Mouse (Mus musculus): ENCODE measurements around the gene Styk1. TPM values are rescaled to one million over a fixed set of nuclear protein-coding genes. Genes with fewer than 3 reads are reported as not detected.

The Styk1 gene
- polyA plus RNA-seq, 1 experiment from 2014 or later: 1.8 TPM

- H3K36me3 ChIP-seq: peaks cover 7% of the 10 kb centered on the region; the same call in 1 of the 2 replicates
- H3K4me1 ChIP-seq: no peaks in the 10 kb centered on the region
- WGBS: 94% methylated on average over 1 of the region's 1 CpGs
- no peak overlapping the region for H3K9ac ChIP-seq (replicated peaks)
- no peak overlapping the region for H3K27ac ChIP-seq (replicated peaks)
- no peak for ATAC-seq (ENCODE audit: low FRiP score, low read depth)
- H3K27me3 ChIP-seq: no peaks in the 10 kb centered on the region
- no peak overlapping the region for H3K4me3 ChIP-seq
- no peaks in the 10 kb centered on the region for H3K9me3 ChIP-seq
- no peak overlapping the region for H3K4me2 ChIP-seq (replicated peaks)
Measured at GRCm38 (mm10) chr6:131272311-131272710, 81.1 kb downstream of the Styk1 start.

GRCm38 (mm10) chr6:131270312-131270711, 83.1 kb downstream of the Styk1 start:
- no peak for ATAC-seq (ENCODE audit: low FRiP score, low read depth)
- H3K9me3 ChIP-seq: no peaks in the 10 kb centered on the region
- WGBS: 69% methylated on average over 1 of the region's 1 CpGs

GRCm38 (mm10) chr6:131269599-131269998, 83.8 kb downstream of the Styk1 start:
- Histone ChIP-seq H3K4me2 (replicated peaks) (no peak overlapping the region), H3K4me1 (no peaks in the 10 kb centered on the region), H3K9ac (replicated peaks) (no peak overlapping the region), H3K9me3 (peaks cover under 1% of the 10 kb centered on the region; the same call in 1 of the 2 replicates), H3K27me3 (no peaks in the 10 kb centered on the region), H3K36me3 (no peaks in the 10 kb centered on the region), H3K27ac (replicated peaks) (no peak overlapping the region), H3K4me3 (no peak overlapping the region)
- ATAC-seq (ENCODE audit: low FRiP score, low read depth): no peak
- WGBS: 89% methylated on average over 2 of the region's 2 CpGs

More at GRCm38 (mm10) chr6:131270312-131270711, 83.1 kb downstream of the Styk1 start:
- no peak overlapping the region for H3K9ac ChIP-seq (replicated peaks)
- H3K27ac ChIP-seq (replicated peaks): no peak overlapping the region
- H3K4me3 ChIP-seq: no peak overlapping the region
- no peaks in the 10 kb centered on the region for H3K36me3 ChIP-seq
- H3K27me3 ChIP-seq: no peaks in the 10 kb centered on the region
- no peak overlapping the region for H3K4me2 ChIP-seq (replicated peaks)
- no peaks in the 10 kb centered on the region for H3K4me1 ChIP-seq

GRCm38 (mm10) chr6:131264175-131264574, 89.2 kb downstream of the Styk1 start:
- no peaks in the 10 kb centered on the region for H3K4me1 ChIP-seq
- H3K36me3 ChIP-seq: no peaks in the 10 kb centered on the region

GRCm38 (mm10) chr6:131262778-131263177, 90.6 kb downstream of the Styk1 start:
- ATAC-seq (ENCODE audit: low FRiP score, low read depth): no peak
- H3K9me3 ChIP-seq: peaks cover 3% of the 10 kb centered on the region; the same call in 1 of the 2 replicates
- H3K27ac ChIP-seq (replicated peaks): no peak overlapping the region
- no peaks in the 10 kb centered on the region for H3K4me1 ChIP-seq
- 61% methylated on average over 3 of the region's 3 CpGs for WGBS
- H3K27me3 ChIP-seq: no peaks in the 10 kb centered on the region
- H3K9ac ChIP-seq (replicated peaks): no peak overlapping the region
- H3K36me3 ChIP-seq: no peaks in the 10 kb centered on the region
- no peak overlapping the region for H3K4me2 ChIP-seq (replicated peaks)
- H3K4me3 ChIP-seq: no peak overlapping the region

More at GRCm38 (mm10) chr6:131264175-131264574, 89.2 kb downstream of the Styk1 start:
- 90% methylated on average over 5 of the region's 5 CpGs for WGBS
- Histone ChIP-seq H3K4me2 (replicated peaks) (no peak overlapping the region), H3K4me3 (no peak overlapping the region), H3K27ac (replicated peaks) (no peak overlapping the region), H3K27me3 (no peaks in the 10 kb centered on the region), H3K9me3 (peaks cover 3% of the 10 kb centered on the region; the same call in 1 of the 2 replicates), H3K9ac (replicated peaks) (no peak overlapping the region)
- no peak for ATAC-seq (ENCODE audit: low FRiP score, low read depth)

- H3K27me3 ChIP-seq: no peaks in the 10 kb centered on the region
- ATAC-seq (ENCODE audit: low FRiP score, low read depth): no peak
- H3K27ac ChIP-seq (replicated peaks): no peak overlapping the region
- WGBS: 87% methylated on average over 3 of the region's 3 CpGs
- no peaks in the 10 kb centered on the region for H3K36me3 ChIP-seq
- no peak overlapping the region for H3K4me2 ChIP-seq (replicated peaks)
- no peak overlapping the region for H3K9ac ChIP-seq (replicated peaks)
- H3K4me1 ChIP-seq: no peaks in the 10 kb centered on the region
- peaks cover 3% of the 10 kb centered on the region; the same call in 1 of the 2 replicates for H3K9me3 ChIP-seq
- no peak overlapping the region for H3K4me3 ChIP-seq
Measured at GRCm38 (mm10) chr6:131262009-131262408, 91.4 kb downstream of the Styk1 start.

Other genes starting within 250 kb of the Styk1 start
- not detected in 2 replicates for gene Klra2, start 106.2 kb downstream of the Styk1 start, polyA plus RNA-seq (2016; fragmentation: Nextera tagmentation; extraction: Ambion mirVana)
- 53.5 and 61.0 TPM in 2 replicates for gene Magohb, start 60.4 kb downstream of the Styk1 start, polyA plus RNA-seq (2016; fragmentation: Nextera tagmentation; extraction: Ambion mirVana)
- gene Ybx3, start 34.9 kb upstream of the Styk1 start, polyA plus RNA-seq (2016; fragmentation: Nextera tagmentation; extraction: Ambion mirVana): 23.8 and 24.2 TPM in 2 replicates
- gene 5430401F13Rik, start 132.8 kb upstream of the Styk1 start, polyA plus RNA-seq (2016; fragmentation: Nextera tagmentation; extraction: Ambion mirVana): not detected in 2 replicates
- gene Gm6619, start 132.8 kb upstream of the Styk1 start, polyA plus RNA-seq (2016; fragmentation: Nextera tagmentation; extraction: Ambion mirVana): not detected in 2 replicates

Measured in midbrain, embryonic 12.5 days (tissue).